Mouse (Mus musculus) brain, embryonic 14.5 days (tissue): ENCODE measurements around the gene Gm12216. TPM values are rescaled to one million over a fixed set of nuclear protein-coding genes. Genes with fewer than 3 reads are reported as not detected.
A peak's percentile ranks its signal among the peaks of the same experiment; 100 is the strongest.

Experiments used
- DNase-seq: peaks from one replicate; pipeline ENCODE4 v3.0.0-alpha.2; 2011; ENCODE audit warnings: low read depth
- CTCF ChIP-seq: fragments of 200-500 bp; IDR thresholded peaks from 2 replicates; pipeline ENCODE4 v1.5.1; 2012; ENCODE audit warnings: inconsistent platforms, mild to moderate bottlenecking, moderate library complexity, borderline replicate concordance; ENCODE audit not compliant: insufficient read depth, insufficient read length; ENCODE audit errors: extremely low read depth
- POLR2A ChIP-seq: fragments of 200-500 bp; IDR thresholded peaks from 2 replicates; pipeline ENCODE4 v1.6.1; 2012; ENCODE audit warnings: mild to moderate bottlenecking, inconsistent platforms, borderline replicate concordance; ENCODE audit not compliant: poor library complexity, insufficient read depth, insufficient read length, severe bottlenecking; ENCODE audit errors: extremely low read depth
- polyA plus RNA-seq: library from polyadenylated mRNA; depleted of rRNA; stranded (reverse); fragments of >200 nt; gene quantifications from 2 replicates; pipeline ENCODE4 v1.2.3, GENCODE M21; 2012; rRNA removed

The Gm12216 gene
- 0.11 and 0.15 TPM in 2 replicates for polyA plus RNA-seq

DNA sequence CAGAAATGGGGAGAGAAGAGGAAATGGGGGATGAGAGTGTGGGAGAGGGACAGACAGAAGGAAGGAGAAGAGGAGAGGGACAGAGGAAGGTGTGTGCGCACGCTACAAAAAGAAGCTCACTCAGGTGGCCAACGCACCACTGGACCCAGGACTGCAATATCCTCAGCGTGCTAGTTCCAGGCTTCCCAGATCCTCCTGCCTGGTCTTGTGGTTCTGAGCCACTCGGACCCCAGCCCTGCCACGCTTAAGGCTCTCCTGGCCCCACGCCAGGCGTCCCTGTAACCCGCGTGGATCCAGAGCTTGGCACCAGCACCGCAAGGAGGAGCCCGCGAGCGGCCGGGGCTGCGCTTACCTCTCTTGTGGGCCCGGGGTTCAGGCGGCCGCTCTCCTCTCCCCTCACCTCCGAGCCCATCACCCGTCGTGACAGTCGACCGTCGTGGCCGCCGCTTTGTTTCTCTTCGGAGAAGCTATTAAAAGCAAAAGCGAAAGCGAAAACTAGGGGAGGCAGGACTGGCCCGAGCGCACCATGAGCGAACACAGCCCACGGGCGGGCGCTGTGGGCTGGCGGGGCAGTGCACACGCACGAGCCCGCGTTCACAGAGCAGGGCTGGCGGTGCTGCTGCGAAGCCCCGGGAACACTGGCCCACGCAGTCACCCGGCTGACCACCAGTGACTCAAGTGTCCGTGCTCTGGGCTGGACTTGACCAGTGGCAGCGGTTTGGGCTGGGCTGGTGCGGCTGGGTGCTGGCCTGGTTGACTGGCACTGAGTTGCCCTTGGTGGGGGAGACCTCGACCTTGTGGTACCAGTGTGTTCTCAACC lies at the start of gene Gm12216:
Gm12216 (minus strand) TSS at position 496 of the 820 bp plus-strand sequence.
- DNase-seq = peak; percentile 15

GRCm38 (mm10) chr11:53908686-53909085 lies 49.6 kb upstream of the Gm12216 start:
- DNase-seq = no peak
- no peak for TF ChIP-seq POLR2A
- TF ChIP-seq CTCF = no peak

DNA sequence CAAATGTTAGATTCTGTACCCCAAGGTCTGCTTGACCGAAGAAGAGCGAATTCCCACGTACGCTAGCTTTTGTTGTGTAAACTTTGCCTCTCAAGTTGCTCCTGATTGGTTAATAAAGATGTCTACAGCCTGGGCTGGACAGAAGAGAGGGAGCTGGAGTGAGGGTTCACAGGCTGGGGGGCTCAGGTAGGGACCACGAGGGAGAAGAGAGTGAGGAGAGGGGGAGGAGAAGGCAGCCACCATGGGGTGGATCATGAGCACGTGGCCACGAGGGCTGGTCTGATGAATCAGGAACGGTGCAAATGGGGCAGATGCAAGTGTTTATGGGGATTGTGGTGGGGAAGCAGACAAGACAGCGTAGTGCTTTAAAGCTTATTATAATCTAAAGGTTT lies 45.5 kb upstream of the Gm12216 start:
- TF ChIP-seq CTCF = no peak
- no peak for DNase-seq

DNA sequence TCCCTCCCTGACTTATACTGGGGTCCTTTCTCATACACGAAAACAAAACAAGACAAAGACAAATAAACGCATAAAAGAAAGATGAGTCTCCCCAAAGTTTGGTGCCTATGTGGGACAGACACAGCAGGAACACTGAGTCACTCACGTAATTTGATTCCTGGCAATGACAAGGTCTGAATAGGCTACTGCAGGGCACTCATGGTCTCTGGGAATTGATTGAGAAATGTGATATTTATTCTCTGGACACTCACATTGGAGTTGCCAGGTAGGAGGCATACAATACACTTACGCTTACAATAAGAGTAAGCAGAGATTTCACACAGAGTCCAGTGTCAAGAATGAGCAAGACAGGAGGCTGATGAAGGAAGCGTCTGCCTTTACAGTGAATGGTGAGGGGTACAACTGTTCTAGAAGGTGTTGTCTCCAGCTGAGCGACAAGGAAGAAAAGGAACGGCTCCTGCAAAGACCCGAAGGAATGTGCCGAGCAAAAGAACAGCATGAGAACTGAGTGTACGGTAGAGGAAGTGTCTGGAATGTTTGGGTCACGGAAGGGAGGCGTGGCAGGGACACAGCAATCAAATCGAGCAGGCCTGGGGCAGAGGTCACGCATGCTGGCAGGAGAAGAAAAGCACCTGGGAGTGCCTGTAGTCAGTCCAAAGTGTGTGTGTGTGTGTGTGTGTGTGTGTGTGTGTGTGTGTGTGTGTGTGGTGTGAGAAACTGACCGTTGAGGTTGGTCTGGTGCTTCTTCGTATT lies 44.9 kb upstream of the Gm12216 start:
- DNase-seq = peak; percentile 7
- TF ChIP-seq CTCF (no peak), POLR2A (no peak)

DNA sequence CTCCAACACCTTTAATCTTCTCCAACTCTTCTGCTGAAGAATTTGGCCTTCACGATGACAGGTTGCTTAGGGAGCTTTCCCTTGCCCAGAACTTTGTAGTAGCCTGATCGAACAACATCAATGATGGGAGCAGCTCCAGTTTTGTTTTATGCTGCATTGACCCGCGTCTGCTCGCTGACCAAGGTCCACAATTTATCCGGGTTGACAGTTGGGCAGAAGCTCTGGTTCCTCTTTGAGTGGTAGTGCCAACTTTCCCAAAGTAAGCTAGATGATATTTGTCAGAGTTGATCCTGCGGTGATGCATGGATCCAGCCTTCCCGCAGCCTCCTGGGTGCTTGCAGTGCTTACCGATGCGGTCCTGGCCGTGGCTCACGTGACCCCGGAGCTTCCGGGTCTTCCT lies 43.7 kb upstream of the Gm12216 start:
- TF ChIP-seq POLR2A (no peak), CTCF (no peak)
- no peak for DNase-seq

GRCm38 (mm10) chr11:53900991-53901390 lies 41.9 kb upstream of the Gm12216 start:
- TF ChIP-seq POLR2A (no peak), CTCF (no peak)
- DNase-seq = no peak

GRCm38 (mm10) chr11:53899981-53900380 lies 40.9 kb upstream of the Gm12216 start:
- TF ChIP-seq CTCF = no peak
- no peak for TF ChIP-seq POLR2A

DNA sequence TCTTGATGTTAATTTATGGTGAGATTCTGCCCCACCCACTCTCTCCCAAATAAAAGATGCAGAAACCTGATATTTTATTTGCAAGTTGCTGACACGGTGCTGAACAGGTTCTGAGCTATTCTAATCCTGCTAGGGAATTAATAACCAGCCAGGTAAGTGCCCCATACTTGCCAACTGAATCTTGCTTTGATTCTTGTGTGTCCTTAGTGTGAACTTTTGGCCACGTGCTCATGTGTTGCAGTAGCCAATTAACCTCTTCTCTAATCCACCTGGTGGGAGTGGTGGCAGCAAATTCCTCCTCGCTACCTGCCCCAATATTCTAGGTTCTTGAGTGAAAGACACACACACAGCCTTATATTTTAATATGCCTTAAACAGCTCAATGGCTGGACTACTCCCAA lies 39.9 kb upstream of the Gm12216 start:
- DNase-seq = no peak
- TF ChIP-seq CTCF (no peak), POLR2A (no peak)

More at GRCm38 (mm10) chr11:53899981-53900380, 40.9 kb upstream of the Gm12216 start:
- DNase-seq = no peak

- DNase-seq = no peak
- TF ChIP-seq CTCF (no peak), POLR2A (no peak)
Observed at GRCm38 (mm10) chr11:53896935-53897334, 37.9 kb upstream of the Gm12216 start.

GRCm38 (mm10) chr11:53893451-53893850 lies 34.4 kb upstream of the Gm12216 start:
- DNase-seq = no peak
- no peak for TF ChIP-seq CTCF
- no peak for TF ChIP-seq POLR2A

GRCm38 (mm10) chr11:53892716-53893416 lies 33.8 kb upstream of the Gm12216 start:
- TF ChIP-seq POLR2A (no peak), CTCF (no peak)
- peak; percentile 12 for DNase-seq
